Comparison of ENCODE assay signal across 14 mouse cellular contexts in the genomic region with DNA sequence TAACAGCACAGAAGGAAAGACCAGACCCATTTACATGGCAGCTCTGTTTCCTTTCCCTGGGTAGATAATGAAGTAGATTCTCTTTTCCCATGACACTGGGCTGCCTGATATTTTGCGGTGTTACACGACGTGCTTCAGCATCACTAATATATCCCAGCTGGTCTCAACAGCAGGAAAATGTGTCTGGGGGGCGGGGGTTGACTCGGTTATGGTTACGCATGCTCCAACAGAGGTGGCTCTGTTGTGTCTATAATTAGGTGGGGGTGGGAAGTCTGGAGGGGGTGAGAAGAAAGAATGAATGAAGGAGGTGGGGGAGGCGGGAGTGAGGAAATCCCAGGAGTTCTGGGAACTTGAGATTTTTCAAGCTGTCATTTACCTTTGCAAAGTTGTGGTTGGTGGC.
DNase-seq lines count a peak whose midpoint lies in the region; ATAC-seq and TF ChIP-seq lines count a peak whose summit lies in the region.
"Had no signal": no experiment of that assay in that cellular context is flagged by ENCODE, and none has a peak within 500 bp of the region (broad histone marks: within the 10 kb centered on the region; RNA-seq: fewer than 3 reads in every experiment).

No protein-coding gene starts in this region.

- peak; percentile 58 for DNase-seq in forebrain, embryonic 11.5 days (ENCODE audit: low spot score)
- no peak for DNase-seq in forebrain, postnatal 0 days
- no peak for DNase-seq in kidney, adult 11 months
- no peak for DNase-seq in frontal cortex, postnatal 25 days (ENCODE audit: low spot score in 2 of 2)
- no peak for DNase-seq in gastrocnemius, adult 2 months
- DNase-seq: adrenal gland, postnatal 25 days; kidney, postnatal 10 days; lung, postnatal 36 days had no signal

- intact Hi-C loops in gastrocnemius, adult 2 months (cut with DNase I): no loop called here

- no peak for TF ChIP-seq CTCF in forebrain, postnatal 0 days (IDR thresholded peaks at IDR 0.05; ENCODE audit: low read depth)
- no peak for TF ChIP-seq CTCF in gastrocnemius, adult 2 months (IDR thresholded peaks at IDR 0.05)

- WGBS in forebrain, embryonic 11.5 days: 49% methylated on average over 7 of the region's 7 CpGs
- 47% methylated on average over 7 of the region's 7 CpGs for WGBS in forebrain, postnatal 0 days
- WGBS in forebrain, embryonic 12.5 days: 49% methylated on average over 7 of the region's 7 CpGs
- WGBS in hindbrain, embryonic 16.5 days: 21% methylated on average over 7 of the region's 7 CpGs
- 47% methylated on average over 7 of the region's 7 CpGs for WGBS in neural tube, embryonic 12.5 days

- ATAC-seq in forebrain, embryonic 11.5 days (replicated peaks; ENCODE audit: low FRiP score): peak; percentile 61; the same call in 1 of the 2 replicates
- ATAC-seq in forebrain, postnatal 0 days: no peak
- peak; percentile 64; the same call in 1 of the 2 replicates for ATAC-seq in forebrain, embryonic 12.5 days (ENCODE audit: low FRiP score)
- ATAC-seq in hindbrain, embryonic 16.5 days: peak; percentile 71
- peak; percentile 66; the same call in 1 of the 2 replicates for ATAC-seq in neural tube, embryonic 12.5 days (ENCODE audit: low FRiP score, low read depth)

- no peaks in the 10 kb centered on the region for H3K9me3 ChIP-seq in forebrain, embryonic 11.5 days (ENCODE audit: control insufficient read depth, low read length)
- no peaks in the 10 kb centered on the region for H3K9me3 ChIP-seq in forebrain, postnatal 0 days (ENCODE audit: low read length)
- no peaks in the 10 kb centered on the region for H3K9me3 ChIP-seq in forebrain, embryonic 12.5 days
- H3K9me3 ChIP-seq in hindbrain, embryonic 16.5 days (ENCODE audit: control insufficient read depth, low read length): no peaks in the 10 kb centered on the region
- H3K9me3 ChIP-seq in neural tube, embryonic 12.5 days: no peaks in the 10 kb centered on the region

- H3K9ac ChIP-seq in forebrain, embryonic 11.5 days (ENCODE audit: low read length): no peak overlapping the region
- no peak overlapping the region for H3K9ac ChIP-seq in forebrain, postnatal 0 days
- no peak overlapping the region for H3K9ac ChIP-seq in forebrain, embryonic 12.5 days
- H3K9ac ChIP-seq in hindbrain, embryonic 16.5 days (ENCODE audit: low read depth, low read length): no peak overlapping the region
- H3K9ac ChIP-seq in neural tube, embryonic 12.5 days: no peak overlapping the region
- H3K9ac ChIP-seq: liver, embryonic 14.5 days had no signal

- H3K36me3 ChIP-seq in forebrain, embryonic 11.5 days (ENCODE audit: control insufficient read depth, insufficient read depth, low read length): no peaks in the 10 kb centered on the region
- H3K36me3 ChIP-seq in forebrain, postnatal 0 days (ENCODE audit: insufficient read depth): no peaks in the 10 kb centered on the region
- no peaks in the 10 kb centered on the region for H3K36me3 ChIP-seq in forebrain, embryonic 12.5 days (replicated peaks)
- no peaks in the 10 kb centered on the region for H3K36me3 ChIP-seq in hindbrain, embryonic 16.5 days (ENCODE audit: control insufficient read depth, insufficient read depth, low read length)
- H3K36me3 ChIP-seq in neural tube, embryonic 12.5 days: no peaks in the 10 kb centered on the region

- H3K4me3 ChIP-seq in forebrain, embryonic 11.5 days (ENCODE audit: low read depth, low read length): no peak overlapping the region
- no peak overlapping the region for H3K4me3 ChIP-seq in forebrain, postnatal 0 days (ENCODE audit: low read depth, low read length)
- no peak overlapping the region for H3K4me3 ChIP-seq in forebrain, embryonic 12.5 days (replicated peaks)
- no peak overlapping the region for H3K4me3 ChIP-seq in hindbrain, embryonic 16.5 days (ENCODE audit: low read length)
- no peak overlapping the region for H3K4me3 ChIP-seq in neural tube, embryonic 12.5 days
- no peak overlapping the region for H3K4me3 ChIP-seq in gastrocnemius, adult 2 months
- H3K4me3 ChIP-seq: left cerebral cortex, adult 2 months; myocyte had no signal

- no peaks in the 10 kb centered on the region for H3K27me3 ChIP-seq in forebrain, embryonic 11.5 days (ENCODE audit: control insufficient read depth, insufficient read depth, low read length)
- no peaks in the 10 kb centered on the region for H3K27me3 ChIP-seq in forebrain, postnatal 0 days (ENCODE audit: insufficient read depth, low read length)
- H3K27me3 ChIP-seq in forebrain, embryonic 12.5 days: no peaks in the 10 kb centered on the region
- no peaks in the 10 kb centered on the region for H3K27me3 ChIP-seq in hindbrain, embryonic 16.5 days (replicated peaks; ENCODE audit: control insufficient read depth, insufficient read depth, low read length)
- H3K27me3 ChIP-seq in neural tube, embryonic 12.5 days (replicated peaks): no peaks in the 10 kb centered on the region

- no peak overlapping the region for H3K4me2 ChIP-seq in forebrain, embryonic 11.5 days (ENCODE audit: low read depth, low read length, severe bottlenecking)
- no peak overlapping the region for H3K4me2 ChIP-seq in forebrain, postnatal 0 days (ENCODE audit: low read depth)
- H3K4me2 ChIP-seq in forebrain, embryonic 12.5 days: no peak overlapping the region
- peak overlapping the region; percentile 16; the same call in 1 of the 2 replicates for H3K4me2 ChIP-seq in hindbrain, embryonic 16.5 days (ENCODE audit: low read length)
- no peak overlapping the region for H3K4me2 ChIP-seq in neural tube, embryonic 12.5 days (replicated peaks)

- no peak overlapping the region for H3K27ac ChIP-seq in forebrain, embryonic 11.5 days (ENCODE audit: low read depth, low read length)
- H3K27ac ChIP-seq in forebrain, postnatal 0 days (ENCODE audit: low read depth, low read length): no peak overlapping the region
- H3K27ac ChIP-seq in forebrain, embryonic 12.5 days: no peak overlapping the region
- no peak overlapping the region for H3K27ac ChIP-seq in hindbrain, embryonic 16.5 days (ENCODE audit: low read depth, low read length)
- no peak overlapping the region for H3K27ac ChIP-seq in neural tube, embryonic 12.5 days
- no peak overlapping the region for H3K27ac ChIP-seq in gastrocnemius, adult 2 months
- H3K27ac ChIP-seq: left cerebral cortex, adult 2 months; liver, embryonic 14.5 days had no signal

- peaks cover 7% of the 10 kb centered on the region; the same call in 1 of the 2 replicates for H3K4me1 ChIP-seq in forebrain, embryonic 11.5 days (replicated peaks; ENCODE audit: control insufficient read depth, insufficient read depth, low read length)
- H3K4me1 ChIP-seq in forebrain, postnatal 0 days (ENCODE audit: insufficient read depth): no peaks in the 10 kb centered on the region
- peaks cover 22% of the 10 kb centered on the region for H3K4me1 ChIP-seq in forebrain, embryonic 12.5 days
- H3K4me1 ChIP-seq in hindbrain, embryonic 16.5 days (ENCODE audit: control insufficient read depth, insufficient read depth, low read depth, low read length): peaks cover 4% of the 10 kb centered on the region
- H3K4me1 ChIP-seq in neural tube, embryonic 12.5 days: no peaks in the 10 kb centered on the region; the same call in 1 of the 2 replicates
